Mouse (Mus musculus): Measurements from ENCODE around the gene Slc30a10.

Gene Slc30a10

DNA sequence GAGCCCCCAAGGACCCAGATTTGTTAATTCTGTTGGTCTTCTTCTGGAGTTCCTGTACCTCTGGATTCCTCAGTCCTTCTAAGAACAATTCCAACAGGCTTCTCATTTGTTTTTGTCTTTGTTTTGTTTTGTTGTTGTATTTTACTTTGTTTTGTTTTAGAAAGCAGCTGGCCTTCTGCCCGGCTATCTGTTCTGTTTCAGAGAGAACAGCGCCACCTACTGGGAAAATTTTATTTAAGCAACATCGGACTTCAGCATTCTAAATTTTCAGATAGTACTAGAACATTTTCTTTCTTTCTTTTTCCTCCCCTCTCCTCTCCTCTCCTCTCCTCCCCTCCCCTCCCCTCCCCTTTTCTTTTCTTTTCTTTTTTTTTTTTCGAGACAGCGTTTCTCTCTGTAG, 62.9 kb downstream of the Slc30a10 start:
- no peak for DNase-seq (ENCODE audit: low spot score)

Data from ovary, adult 18-20 months (tissue).